Mouse (Mus musculus): ENCODE results near the gene Lef1. TPM values are rescaled to one million over a fixed set of nuclear protein-coding genes. Genes with fewer than 3 reads are reported as not detected.

Gene Lef1
- total and polyA plus RNA-seq, 3 experiments: 0.18 to 0.54 TPM; not detected in 1

DNA sequence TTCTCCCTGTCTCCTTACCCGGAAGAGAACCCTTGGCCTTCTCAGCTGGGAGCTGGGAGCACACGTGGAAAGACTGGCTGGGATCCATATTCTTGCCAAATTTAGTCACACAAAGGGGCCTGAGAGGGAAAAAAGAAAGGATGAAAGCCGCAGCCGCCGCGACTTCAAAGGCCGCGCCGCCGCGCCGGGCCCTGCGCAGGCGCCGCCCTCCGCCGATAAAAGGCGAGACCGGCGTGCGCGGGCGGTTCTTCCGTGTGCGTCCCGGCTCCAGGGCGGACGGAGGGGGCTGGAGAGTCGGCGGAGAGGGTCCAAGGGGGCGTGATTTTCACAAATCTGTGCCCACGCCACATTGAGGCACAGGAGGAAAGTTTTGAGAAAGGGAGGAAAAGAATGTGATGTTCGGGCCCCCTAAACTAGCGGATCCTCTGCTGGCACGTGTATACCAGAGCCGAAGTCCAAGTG lies 4.3 kb upstream of the Lef1 start:
- Histone ChIP-seq H3K4me1 (ENCODE audit: control insufficient read depth in 1 of 2, insufficient read depth in 2 of 2, low read length in 2 of 2) (no peaks in the 10 kb centered on the region), H3K36me3 (ENCODE audit: control insufficient read depth in 1 of 2, insufficient read depth in 2 of 2, low read length in 2 of 2) (no peaks in the 10 kb centered on the region), H3K4me3 (ENCODE audit: control insufficient read depth in 1 of 2, insufficient read depth in 1 of 2, low read depth in 2 of 2, low read length in 2 of 2) (no peak overlapping the region), H3K9ac (ENCODE audit: control insufficient read depth, low read depth, low read length, poor library complexity, severe bottlenecking) (no peak overlapping the region), H3K27ac (ENCODE audit: control insufficient read depth, low read depth, low read length) (no peak overlapping the region), H3K9me3 (replicated peaks; ENCODE audit: insufficient read depth, low read length) (no peaks in the 10 kb centered on the region), H3K27me3 (ENCODE audit: control insufficient read depth in 1 of 2, insufficient read depth in 2 of 2, low read length in 2 of 2) (no peaks in the 10 kb centered on the region), H3K79me2 (ENCODE audit: control insufficient read depth, insufficient read depth, low read length, poor library complexity) (no peaks in the 10 kb centered on the region)
- TF ChIP-seq ELF1 (IDR thresholded peaks at IDR 0.05; ENCODE audit: low read depth, low read length): no peak
- no peak for TF ChIP-seq KAT2A (conservative IDR thresholded peaks at IDR 0.05; ENCODE audit: low read depth, low read length)
- no peak for TF ChIP-seq POLR2AphosphoS5 (IDR thresholded peaks at IDR 0.05; ENCODE audit: borderline replicate concordance, low read depth, low read length)
- no peak for TF ChIP-seq EP300 (IDR thresholded peaks at IDR 0.05; ENCODE audit: low read depth in 1 of 2, low read length in 2 of 2)
- TF ChIP-seq SIN3A (IDR thresholded peaks at IDR 0.05; ENCODE audit: low read length): no peak
- no peak for TF ChIP-seq ZMIZ1 (IDR thresholded peaks at IDR 0.05; ENCODE audit: low read depth, low read length)
- no peak for TF ChIP-seq CTCF (IDR thresholded peaks at IDR 0.05 in 2 of 3, conservative IDR thresholded peaks at IDR 0.05 in 1 of 3; ENCODE audit: control insufficient read depth in 1 of 3, insufficient read depth in 1 of 3, low read depth in 2 of 3, low read length in 3 of 3, poor library complexity in 1 of 3, severe bottlenecking in 1 of 3)
- no peak for TF ChIP-seq GATA1 (IDR thresholded peaks at IDR 0.05; ENCODE audit: low read depth, low read length)
- TF ChIP-seq MAZ (IDR thresholded peaks at IDR 0.05; ENCODE audit: low read depth, low read length): no peak
- no peak for TF ChIP-seq USF2 (IDR thresholded peaks at IDR 0.05; ENCODE audit: borderline replicate concordance in 1 of 2, insufficient read depth in 1 of 2, low read depth in 1 of 2, low read length in 2 of 2)
- no peak for DNase-seq (ENCODE audit: low read depth, low spot score)

DNA sequence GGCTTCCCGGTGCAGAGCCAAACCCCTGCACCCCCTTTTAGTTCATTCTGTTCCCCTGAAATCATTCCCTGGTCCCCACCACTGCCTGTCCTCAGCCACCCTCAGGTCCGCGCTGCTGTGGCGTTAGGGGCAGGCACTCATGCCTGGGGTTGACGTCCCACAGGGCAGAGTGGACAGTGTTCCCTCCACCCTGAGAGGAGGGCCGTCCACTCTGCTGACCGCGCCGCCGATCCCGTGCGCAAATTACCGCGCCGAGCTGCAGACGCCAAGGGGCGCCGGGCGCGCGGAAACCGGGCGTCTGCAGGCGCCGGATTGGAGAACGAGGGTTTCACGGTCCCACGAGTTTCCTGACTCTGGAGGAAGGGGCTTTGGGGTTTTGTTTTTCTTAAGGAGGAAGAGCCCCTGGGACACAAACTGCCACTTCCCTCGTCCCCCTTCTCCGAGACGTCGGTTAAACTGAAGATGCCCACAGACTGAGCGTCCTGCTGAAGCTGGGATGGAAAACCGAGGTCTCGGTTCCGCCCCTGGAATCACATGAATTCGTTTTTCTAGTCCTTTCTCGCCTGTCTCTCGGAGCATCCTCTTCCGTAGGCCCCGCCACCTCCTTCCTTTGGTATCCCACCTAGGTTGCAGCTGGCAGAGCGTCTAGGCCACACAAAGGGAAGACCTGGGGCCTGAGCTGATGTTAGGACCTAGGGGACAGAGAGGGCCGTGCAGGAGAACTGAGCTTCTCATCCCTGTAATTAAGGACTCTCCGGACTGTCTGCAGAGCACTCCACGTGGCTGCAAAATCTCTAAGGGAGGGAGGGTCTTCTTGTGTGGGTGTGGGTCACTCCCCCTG lies 3.6 kb upstream of the Lef1 start:
- Histone ChIP-seq H3K4me1 (ENCODE audit: control insufficient read depth in 1 of 2, insufficient read depth in 2 of 2, low read length in 2 of 2) (no peaks in the 10 kb centered on the region), H3K27ac (ENCODE audit: control insufficient read depth, low read depth, low read length) (no peak overlapping the region), H3K79me2 (ENCODE audit: control insufficient read depth, insufficient read depth, low read length, poor library complexity) (no peaks in the 10 kb centered on the region), H3K4me3 (ENCODE audit: control insufficient read depth in 1 of 2, insufficient read depth in 1 of 2, low read depth in 2 of 2, low read length in 2 of 2) (no peak overlapping the region), H3K9ac (ENCODE audit: control insufficient read depth, low read depth, low read length, poor library complexity, severe bottlenecking) (no peak overlapping the region), H3K27me3 (ENCODE audit: control insufficient read depth in 1 of 2, insufficient read depth in 2 of 2, low read length in 2 of 2) (no peaks in the 10 kb centered on the region), H3K9me3 (replicated peaks; ENCODE audit: insufficient read depth, low read length) (no peaks in the 10 kb centered on the region), H3K36me3 (ENCODE audit: control insufficient read depth in 1 of 2, insufficient read depth in 2 of 2, low read length in 2 of 2) (no peaks in the 10 kb centered on the region)
- no peak for DNase-seq (ENCODE audit: low read depth, low spot score)
- TF ChIP-seq CHD1 (IDR thresholded peaks at IDR 0.05; ENCODE audit: low read depth, low read length) (no peak), MAZ (IDR thresholded peaks at IDR 0.05; ENCODE audit: low read depth, low read length) (no peak)

All from MEL (cell line).